Mouse (Mus musculus): ENCODE measurements around the gene Srcap.
"Not testable (repeated sequence)": the region's sequence is repeated elsewhere in the genome, so short reads cannot be mapped to it uniquely, and the experiment has no call there.

Srcap gene

GRCm38 (mm10) chr7:127511808-127512230 is at the start of gene Srcap:
Gene Srcap, plus strand, starts transcription at chr7:127511983.
- peak in 1 of 2 experiments; percentile 97 for DNase-seq

DNA sequence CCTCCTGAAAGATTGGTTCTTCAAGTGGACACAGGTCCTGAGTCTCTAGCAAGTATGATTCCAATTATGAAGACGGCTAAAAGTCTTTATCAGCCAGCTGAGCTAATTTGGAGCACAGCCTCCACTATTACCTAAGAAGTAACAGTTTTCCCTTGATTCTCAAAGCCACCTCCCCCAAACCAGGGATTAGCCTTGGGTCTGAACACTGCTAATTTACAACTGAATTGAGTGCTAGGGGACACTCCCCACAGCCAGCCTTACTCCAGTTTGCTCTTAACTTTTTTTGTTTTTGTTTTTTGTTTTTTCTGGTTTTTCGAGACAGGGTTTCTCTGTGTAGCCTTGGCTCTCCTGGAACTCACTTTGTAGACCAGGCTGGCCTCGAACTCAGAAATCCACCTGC is 46.6 kb upstream of the Srcap start:
- no peak for DNase-seq

DNA sequence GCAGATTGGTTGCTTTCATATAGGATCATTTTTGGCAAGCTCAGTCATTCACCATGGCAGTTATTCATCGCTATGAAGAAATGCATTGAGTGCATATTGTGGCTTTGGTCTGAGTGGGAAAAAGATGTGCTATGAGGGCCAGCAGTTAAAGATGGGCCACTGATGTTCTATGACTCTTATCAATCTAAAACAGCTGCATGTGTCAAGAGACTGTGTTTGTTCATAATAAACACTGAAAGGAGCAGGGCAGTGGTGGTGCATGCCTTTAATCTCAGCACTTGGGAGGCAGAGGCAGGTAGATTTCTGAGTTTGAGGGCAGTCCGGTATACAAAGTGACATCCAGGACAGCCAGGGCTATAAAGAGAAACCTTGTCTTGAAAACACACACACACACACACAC is 46.1 kb upstream of the Srcap start:
- DNase-seq = not testable (repeated sequence)

- DNase-seq = no peak
Observed at GRCm38 (mm10) chr7:127466606-127467005, 45.2 kb upstream of the Srcap start.

DNA sequence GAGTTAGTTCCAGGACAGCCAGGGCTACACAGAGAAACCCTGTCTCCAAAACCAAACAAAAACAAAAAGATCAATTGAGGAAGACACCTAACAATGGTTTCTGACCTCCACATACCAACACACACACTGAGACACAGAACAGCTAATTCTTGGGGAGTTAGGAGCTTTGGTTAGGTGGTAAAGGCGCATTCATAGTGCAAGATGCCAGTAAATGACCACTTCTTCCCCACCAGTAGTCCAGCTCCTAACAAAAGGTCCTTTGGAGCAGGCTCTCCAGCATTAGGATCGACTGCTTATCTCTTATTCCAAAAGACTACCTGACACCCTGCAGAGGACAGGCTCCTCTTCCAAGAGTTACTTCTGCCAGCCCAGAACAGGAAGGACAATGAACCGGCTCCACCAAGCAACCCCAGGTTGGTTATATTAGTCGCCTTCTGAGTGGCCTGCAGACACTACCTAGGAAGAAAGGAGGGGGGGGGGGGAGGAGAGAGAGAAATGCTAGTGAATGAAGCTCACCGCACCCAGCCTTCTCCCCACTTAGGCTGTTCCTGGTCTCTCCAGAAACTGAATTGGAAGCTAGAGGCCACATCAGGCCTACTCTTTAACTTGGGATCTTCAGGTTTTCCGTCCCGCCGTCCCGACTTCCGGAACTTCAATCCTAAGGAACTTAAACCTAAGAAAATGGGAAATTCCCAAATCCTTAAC is 41.6 kb upstream of the Srcap start:
- peak; percentile 53 to 56 for DNase-seq

- DNase-seq = peak; percentile 89 to 92
Observed at GRCm38 (mm10) chr7:127470743-127471645, 40.8 kb upstream of the Srcap start.

- DNase-seq = peak; percentile 73 to 74
Observed at GRCm38 (mm10) chr7:127471646-127472010, 40.2 kb upstream of the Srcap start.

GRCm38 (mm10) chr7:127472060-127472459 is 39.7 kb upstream of the Srcap start:
- no peak for DNase-seq

DNA sequence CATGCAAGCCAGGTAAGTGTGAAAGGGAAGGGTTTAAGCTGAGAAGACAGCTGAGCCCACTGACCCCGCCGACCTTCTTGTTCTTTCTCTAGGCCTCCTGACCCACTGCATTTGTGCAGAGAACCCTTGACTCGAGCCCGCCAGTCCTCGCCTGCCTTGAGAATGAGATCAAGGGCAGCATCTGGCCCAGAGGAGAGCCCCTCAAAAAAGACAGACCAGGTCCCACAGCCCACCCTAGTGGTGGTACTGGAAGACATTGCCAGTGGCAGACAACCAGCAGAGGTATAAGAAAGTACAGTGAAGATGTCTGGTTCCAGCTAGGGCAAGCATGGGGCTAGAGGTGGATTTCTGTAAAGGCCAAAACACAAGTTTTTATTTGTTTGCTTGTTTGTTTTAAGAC is 38.1 kb upstream of the Srcap start:
- DNase-seq = no peak

GRCm38 (mm10) chr7:127474378-127475070 is 37.3 kb upstream of the Srcap start:
- DNase-seq = no peak

DNA sequence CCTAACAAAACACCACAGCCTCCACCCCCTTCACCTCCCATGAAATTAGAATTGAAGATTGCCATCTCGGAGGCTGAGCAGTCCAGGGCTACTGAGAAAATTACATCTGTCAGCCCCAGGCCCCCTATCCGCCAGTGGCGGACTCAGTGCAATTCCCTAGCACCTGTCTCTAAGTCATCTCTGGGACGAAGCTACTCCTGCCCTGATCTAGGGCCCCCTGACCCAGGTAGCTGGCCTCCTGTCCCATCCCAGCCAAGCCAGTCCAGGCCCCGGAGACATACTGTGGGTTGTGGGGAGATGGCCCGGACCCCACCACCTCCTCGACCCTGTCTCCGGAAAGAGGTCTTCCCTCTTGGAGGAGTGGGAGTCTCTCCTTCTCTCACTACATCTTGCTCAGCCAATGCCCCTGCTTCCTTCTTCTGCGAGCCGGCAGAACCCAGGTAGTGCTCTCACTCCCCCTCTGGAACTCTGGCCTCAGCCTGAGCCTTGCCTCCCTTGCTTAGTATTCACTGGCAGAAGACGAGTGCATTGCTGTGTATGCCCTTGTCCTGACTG is 36.5 kb upstream of the Srcap start:
- no peak for DNase-seq

DNA sequence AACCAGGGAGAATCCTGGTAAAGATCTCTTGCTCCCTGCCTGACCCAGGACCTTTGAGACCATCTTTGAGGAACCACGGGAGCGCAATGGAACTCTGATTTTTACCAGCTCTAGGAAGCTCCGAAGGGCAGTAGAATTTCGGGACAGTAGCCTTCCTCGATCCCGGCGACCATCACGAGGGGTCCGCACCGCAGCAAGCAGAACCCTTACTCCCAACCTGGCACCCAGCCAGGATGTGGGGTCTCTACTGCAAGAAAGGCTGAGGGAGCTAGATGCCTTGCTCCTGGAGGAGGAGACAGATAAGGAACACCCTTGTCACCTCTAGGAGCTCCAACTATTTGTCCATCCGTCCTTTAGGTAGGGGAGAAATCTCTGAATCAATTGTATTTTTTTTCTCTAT is 35.4 kb upstream of the Srcap start:
- DNase-seq = peak in 1 of 2 experiments; percentile 61

DNA sequence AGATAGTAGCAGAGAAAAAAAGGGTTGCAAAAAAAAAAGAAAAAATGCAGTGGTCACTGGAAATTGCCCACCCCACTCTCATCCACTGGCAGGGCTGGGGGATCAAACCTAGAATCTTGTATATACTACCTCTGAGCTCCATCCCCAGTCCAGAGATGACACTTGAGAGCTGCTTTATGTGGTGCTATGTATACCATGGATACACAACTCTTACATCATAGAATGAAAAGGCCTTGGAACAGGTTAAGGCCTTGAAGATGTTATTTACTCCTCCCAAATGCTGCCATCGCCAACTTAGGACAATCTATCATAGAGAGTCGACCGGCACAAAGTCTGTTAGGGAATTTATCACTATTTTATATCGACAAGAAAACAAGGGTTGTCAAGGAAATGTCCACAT is 34.9 kb upstream of the Srcap start:
- no peak for DNase-seq

DNA sequence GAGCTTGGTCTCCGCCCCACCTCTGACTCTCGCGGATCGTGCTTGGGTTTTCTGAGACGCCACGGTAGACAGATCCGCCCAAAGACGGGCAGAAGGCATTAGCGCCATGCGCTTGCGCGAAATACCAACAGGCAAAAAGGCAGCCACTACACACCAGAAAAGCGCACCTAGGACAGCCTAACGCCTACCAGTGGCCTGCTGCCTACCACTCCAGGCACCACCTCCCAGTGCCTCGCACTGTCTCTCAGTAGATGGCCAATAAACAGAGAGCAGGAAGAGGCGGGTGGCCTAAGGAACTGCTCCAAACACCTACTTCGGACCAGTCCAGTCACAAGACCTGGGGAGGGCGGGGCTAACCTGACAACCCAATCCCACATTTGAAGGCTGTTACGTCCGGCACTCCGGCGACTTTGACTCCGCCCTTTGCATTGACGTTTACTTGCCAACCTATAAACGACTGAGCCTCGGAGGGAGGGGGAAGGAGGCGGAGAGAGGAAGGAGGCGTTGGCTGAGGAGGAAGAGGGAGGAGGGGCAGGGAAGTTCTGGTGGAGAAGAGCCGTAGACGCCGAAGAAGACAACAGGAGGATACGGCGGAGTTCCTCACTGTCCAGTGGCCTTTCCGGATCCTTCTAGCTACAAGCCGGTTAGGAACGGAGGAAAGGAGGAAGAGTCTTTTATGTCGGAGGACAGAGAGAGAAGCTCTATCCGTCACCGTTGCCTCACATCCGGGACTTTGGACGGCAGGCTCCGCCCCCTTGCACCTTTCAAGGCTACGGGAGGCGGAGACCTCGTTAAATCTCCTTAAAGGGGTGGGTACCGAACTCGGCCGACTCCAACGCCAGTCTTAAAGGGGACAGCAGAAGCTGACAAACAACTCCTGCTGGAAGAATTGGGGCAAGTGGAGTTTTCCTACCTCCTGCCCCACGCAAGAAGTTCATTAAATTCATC is 33.8 kb upstream of the Srcap start:
- DNase-seq = peak; percentile 99

GRCm38 (mm10) chr7:127478635-127479317 is 33.0 kb upstream of the Srcap start, which contains the start of gene Fbrs:
Gene Fbrs, plus strand, starts transcription at chr7:127479199.
- peak; percentile 95 to 97 for DNase-seq

DNA sequence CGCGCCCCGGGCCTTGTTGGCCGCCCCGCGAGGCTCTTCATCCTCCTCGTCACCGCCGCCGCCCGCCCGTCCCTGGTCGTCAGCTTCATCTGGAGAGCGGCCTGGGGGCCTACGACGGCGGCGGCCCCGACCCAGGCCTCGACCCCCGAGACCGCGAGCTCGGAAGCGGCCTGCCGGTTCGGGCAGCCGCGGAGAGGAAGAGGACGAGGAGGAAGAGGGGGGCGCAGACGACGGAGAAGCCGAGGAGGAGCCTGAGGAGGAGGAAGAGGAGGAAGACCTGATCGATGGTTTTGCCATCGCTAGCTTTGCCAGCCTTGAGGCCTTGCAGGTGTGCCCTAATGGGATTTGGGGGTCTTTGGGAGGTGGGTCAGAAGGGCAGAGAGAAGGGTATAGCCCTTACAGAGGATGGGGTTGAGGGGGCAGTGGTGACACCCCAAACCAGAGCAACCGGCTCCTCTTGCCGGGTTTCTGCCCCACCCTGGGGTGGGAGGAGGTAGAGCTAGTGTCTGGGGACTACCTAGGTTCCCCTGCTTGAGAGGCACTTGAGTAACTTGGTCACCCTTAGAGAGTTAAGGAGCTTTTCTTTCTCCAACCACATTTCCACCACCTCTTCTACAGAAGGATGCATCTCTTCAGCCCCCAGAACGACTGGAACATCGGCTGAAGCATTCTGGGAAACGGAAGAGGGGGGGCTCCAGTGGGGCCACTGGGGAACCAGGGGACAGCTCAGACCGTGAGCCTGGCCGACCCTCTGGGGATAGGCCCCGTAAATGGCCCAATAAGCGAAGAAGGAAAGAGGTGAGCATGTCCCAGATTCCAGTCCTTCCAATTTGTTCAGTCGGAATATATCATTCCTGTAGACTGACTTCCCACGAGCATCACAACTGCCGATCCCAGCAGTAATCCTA is 32.2 kb upstream of the Srcap start:
- DNase-seq = peak in 1 of 2 experiments; percentile 52

DNA sequence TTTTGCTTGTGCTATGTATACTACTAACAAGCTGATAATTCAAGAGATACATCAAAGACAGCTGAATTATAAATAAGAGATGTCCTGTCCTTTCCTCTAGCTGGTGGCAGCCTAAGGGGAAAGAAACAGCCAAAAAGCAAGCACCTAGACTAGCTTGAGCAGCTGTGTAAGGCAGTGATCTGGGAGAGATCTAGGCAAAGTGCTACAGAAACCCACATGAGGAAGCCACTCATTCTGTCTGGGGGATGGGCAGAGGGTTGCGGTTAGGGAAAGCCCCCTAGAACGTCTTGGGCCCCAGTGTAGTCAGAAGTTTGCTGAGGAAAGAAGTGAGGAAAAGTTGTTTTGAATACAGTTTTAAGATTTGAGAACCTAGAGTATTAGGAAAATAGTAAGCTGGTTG is 31.5 kb upstream of the Srcap start:
- no peak for DNase-seq

DNA sequence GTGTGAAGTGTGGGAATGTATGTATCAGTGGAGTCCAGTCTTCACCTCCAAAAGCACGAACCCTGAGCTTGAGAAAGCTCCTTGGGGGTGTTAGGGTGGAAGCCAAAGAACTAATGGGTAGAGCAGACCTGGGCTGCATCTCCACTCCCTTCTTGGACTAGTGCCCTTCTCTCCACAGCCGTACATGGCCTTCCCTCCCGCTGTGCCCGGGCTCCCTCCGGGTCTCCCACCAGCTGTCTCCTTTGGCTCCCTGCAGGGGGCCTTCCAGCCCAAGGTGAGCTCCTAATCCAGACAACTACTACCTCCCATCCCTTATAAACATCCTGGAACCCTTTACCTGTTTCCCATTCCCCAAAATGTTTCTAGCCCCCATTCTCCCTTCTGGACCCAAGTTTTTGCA is 26.4 kb upstream of the Srcap start:
- peak; percentile 63 to 75 for DNase-seq

- not testable (repeated sequence) for DNase-seq
Observed at GRCm38 (mm10) chr7:127488364-127488763, 23.4 kb upstream of the Srcap start.

DNA sequence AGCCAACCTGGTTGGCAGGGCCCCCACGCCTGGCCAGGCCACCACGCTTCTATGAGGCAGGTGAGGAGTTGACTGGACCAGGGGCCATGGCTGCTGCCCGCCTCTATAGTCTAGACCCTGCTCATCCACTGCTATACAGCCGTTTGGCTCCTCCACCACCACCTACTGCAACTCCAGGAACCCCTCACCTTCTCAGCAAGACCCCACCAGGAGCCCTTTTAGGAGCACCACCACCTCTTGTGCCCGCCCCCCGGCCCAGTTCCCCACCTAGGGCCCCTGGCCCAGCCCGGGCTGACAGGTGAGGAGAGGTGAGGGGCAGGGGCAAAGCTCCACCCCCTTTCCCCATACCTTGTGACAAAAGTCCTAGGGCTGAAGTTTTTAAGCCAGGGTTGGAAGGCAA is 21.8 kb upstream of the Srcap start:
- DNase-seq = no peak

Data from cerebellum, postnatal 25 days (tissue).